Mouse (Mus musculus) liver, postnatal 0 days (tissue): ENCODE results near the gene Wipf2.

Experiments
- CTCF ChIP-seq: sonication (generic); IDR thresholded peaks from 2 replicates; pipeline ENCODE4 v1.5.1; 2016; ENCODE audit warnings: antibody characterized with exemption, low read depth
- EP300 ChIP-seq: IDR thresholded peaks from 2 replicates; pipeline ENCODE4 v1.6.1; 2016; ENCODE audit warnings: antibody characterized with exemption, low read depth, mild to moderate bottlenecking

GRCm38 (mm10) chr11:98835296-98835695, 28.1 kb upstream of the Wipf2 start:
- TF ChIP-seq CTCF (no peak), EP300 (no peak)
